Mouse (Mus musculus) left cerebral cortex, adult 2 months (tissue): ENCODE measurements around the gene Thsd7a. TPM values are rescaled to one million over a fixed set of nuclear protein-coding genes. Genes with fewer than 3 reads are reported as not detected.

Experiments used
- DNase-seq, 2 experiments: peaks; one replicate each; pipeline ENCODE4 v3.0.0; 2021 to 2022; ENCODE audit warnings: low spot score in 2 of 2, mixed read lengths in 1 of 2; ENCODE audit errors: extremely low spot score in 1 of 2
- H3K27ac ChIP-seq: fragments of 200-600 bp; 2 replicates; pipeline ENCODE4 v1.8.1; 2022
- H3K4me3 ChIP-seq: fragments of 200-600 bp; 2 replicates; pipeline ENCODE4 v1.8.1; 2022
- CTCF ChIP-seq: fragments of 200-600 bp; IDR thresholded peaks from 2 replicates; pipeline ENCODE4 v1.8.1; 2022; ENCODE audit warnings: antibody characterized with exemption, mild to moderate bottlenecking, moderate library complexity
- intact Hi-C: fragments of 180-260 bp; cut with DNase I; formaldehyde crosslinking; loops from one replicate; pipeline ENCODE4 v1.15.1; 2025
- total RNA-seq, 2 experiments: library from RNA; stranded (reverse); gene quantifications; 2 replicates each; pipeline ENCODE4 v1.2.3; 2021

Gene Thsd7a
- total RNA-seq, 2 experiments from 2014 or later, result 36.7 to 41.9 TPM

DNA sequence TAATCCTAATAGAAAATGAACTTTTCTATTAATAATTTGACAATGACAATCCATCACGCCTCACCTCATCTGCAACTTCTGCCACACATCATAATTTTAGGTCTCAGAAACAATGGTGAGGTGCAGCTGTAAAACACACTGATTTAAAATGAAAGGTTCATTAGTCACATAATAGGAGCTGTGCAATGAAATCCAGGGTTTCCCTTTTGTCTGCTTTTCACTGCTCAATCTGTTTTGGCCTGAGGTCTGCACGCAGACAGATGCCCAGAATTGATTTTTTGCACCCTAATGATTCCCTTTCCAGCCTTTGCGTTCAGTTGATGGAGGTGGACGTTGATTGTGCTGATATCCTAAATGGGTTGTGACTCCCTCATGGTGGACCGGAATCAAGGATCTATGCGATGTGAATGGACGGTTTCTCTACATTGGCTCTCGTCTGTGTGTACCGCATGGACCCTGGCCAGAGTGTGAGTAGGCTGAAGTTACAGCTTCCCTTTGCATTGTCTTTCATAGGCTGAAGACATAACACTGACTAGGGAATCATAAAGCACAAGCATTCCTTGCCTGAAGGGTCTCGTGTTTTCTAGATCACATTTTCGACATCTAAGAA lies 120.5 kb downstream of the Thsd7a start:
- no peak for TF ChIP-seq CTCF
- intact Hi-C loops, result no loop called here
- Histone ChIP-seq H3K27ac (no peak overlapping the region), H3K4me3 (no peak overlapping the region)
- no peak for DNase-seq

DNA sequence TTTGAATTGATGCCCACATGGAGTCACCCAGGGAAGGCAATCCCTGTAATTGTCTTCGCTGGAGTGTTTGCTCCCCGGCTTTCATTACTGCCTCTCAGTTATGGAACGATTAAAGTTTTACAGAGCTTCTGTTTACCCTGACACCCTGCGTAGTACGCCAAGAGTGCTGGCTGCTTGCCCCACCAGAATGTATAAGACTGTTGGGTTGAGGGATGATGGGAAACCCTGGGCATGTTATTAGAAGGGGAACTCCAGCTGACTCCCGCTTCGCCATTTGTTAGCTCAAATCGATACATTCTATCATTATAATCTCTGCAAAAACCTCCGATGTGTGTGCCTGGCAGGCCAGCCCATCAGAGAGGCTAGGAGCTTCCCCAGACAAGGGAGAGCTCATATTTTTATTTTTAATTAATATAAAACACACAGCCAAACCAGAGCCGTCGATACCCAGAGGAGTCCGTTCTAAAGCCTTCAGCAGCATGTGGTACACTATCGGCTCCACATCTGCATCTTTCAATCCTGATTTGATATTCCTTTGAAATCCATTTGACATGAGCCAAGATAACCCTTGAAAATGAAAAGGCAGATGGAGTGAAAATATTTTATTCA lies 142.5 kb downstream of the Thsd7a start:
- no peak overlapping the region for H3K4me3 ChIP-seq
- intact Hi-C loops, result no loop called here
- no peak overlapping the region for H3K27ac ChIP-seq
- no peak for TF ChIP-seq CTCF
- no peak for DNase-seq

DNA sequence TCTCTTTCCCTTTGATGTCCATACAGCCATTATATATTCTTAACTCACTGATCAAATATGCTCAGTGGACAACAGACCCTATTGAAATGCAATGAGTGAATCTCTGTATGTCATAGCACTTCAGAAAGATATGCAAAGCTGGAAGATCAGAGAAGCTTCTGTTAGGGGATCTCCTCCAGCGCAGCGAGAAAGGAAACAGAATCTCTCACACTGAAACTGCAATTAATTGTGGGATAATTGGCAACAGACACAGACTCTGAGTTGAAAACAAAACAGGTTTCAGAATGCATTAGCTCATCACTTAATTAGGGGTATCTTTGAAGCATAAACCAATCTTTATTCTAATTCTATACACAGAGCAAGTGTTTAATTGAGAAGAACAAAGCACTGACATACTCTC lies 146.3 kb downstream of the Thsd7a start:
- Histone ChIP-seq H3K4me3 (no peak overlapping the region), H3K27ac (no peak overlapping the region)
- intact Hi-C loops, result loop anchor here (5.0 kb wide), 1 partner anchor 86 kb away; no protein-coding TSS in a partner anchor
- TF ChIP-seq CTCF, result no peak
- no peak for DNase-seq

DNA sequence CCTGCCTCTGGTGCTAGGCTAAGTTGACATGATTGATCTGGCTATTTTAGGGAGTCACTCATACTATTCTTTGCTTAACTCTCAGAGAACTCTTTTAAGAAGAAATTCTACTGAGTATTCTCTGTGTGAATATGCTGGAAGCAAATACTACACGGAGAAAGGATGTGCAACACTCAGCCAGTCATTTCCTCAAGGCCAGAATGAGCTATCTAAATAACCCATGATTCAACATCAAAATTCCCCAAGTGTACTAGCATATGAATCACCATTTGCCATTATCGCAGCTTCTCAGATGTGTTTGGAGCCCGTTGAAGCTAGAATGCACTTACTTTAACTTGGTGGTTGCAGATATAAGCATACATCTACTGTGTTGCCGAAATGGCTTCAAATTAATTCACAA lies 147.0 kb downstream of the Thsd7a start:
- no peak overlapping the region for H3K27ac ChIP-seq
- H3K4me3 ChIP-seq, result no peak overlapping the region
- no peak for TF ChIP-seq CTCF
- no peak for DNase-seq
- intact Hi-C loops, result loop anchor here (5.0 kb wide), 1 partner anchor 85 kb away; no protein-coding TSS in a partner anchor

DNA sequence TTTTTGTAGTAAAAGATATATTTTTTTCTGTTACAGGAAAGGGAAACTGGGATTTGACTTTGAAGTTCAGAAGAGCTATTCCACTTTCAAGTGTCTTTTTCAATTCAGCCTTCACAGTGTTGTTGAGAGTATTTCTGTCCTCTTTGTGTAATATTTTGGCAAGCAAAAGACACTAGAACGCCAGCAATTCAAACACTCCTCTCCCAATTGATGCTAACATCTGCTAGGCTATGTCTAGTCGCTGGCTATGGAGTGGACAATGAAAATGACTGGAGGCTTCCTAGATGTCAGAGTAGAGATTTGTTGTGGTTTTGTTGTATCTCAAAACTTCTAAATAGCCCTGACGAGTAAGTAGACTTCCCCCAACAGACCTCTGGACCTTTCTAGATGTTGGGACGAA lies 164.8 kb downstream of the Thsd7a start:
- no peak for TF ChIP-seq CTCF
- intact Hi-C loops, result loop anchor here (1.0 kb wide), 1 partner anchor 46 kb away; no protein-coding TSS in a partner anchor
- H3K27ac ChIP-seq, result no peak overlapping the region
- no peak overlapping the region for H3K4me3 ChIP-seq
- DNase-seq, result no peak

DNA sequence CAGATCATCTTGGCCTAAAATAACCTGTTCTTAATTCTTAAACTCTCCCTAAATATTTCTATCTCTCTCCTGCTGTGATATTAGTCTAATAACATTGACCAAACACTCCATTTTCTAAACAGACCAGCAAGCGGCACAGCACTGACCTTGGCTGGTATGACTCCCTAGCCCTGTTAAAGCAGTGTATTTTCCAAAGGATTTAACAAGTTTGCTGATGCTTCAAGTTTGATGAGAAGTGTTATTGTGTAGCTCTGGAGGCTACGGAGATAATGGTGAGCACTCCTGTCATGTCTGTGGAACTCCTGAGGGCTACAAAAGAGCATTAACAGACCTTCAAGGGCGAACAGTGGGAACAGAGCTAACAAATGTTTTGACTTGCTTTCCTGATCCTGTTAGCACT lies 168.1 kb downstream of the Thsd7a start:
- intact Hi-C loops, result no loop called here

DNA sequence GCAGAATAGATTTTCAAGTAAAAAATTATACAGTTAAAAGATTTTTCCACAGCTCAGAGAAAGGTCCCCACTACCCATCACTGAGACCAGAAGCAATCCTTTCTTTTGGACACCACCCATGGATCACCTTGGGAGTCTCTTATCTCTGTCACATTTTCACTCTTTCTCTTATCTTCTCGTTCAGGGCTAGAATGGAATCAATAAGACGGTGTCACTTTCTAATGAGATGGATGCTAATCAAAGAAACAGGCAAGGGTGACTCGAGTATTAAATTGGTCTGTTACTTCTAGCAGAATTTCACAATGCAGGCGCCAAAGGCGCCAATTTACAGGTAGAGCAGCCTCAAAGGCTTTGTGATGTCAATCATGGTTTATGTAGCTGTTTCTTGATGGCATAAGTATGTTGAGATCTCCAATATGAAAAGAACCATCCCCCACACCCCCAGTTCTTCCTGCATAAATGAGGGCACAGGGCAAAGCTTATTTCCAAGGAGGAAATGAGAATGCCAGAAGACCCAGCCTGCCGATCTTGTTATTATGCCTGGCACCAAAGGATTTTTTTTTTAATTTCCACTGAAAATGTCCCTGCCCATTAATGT lies 173.5 kb downstream of the Thsd7a start:
- no peak for TF ChIP-seq CTCF
- Histone ChIP-seq H3K27ac (no peak overlapping the region), H3K4me3 (no peak overlapping the region)
- no peak for DNase-seq
- intact Hi-C loops, result no loop called here

More for the DNA sequence above, 168.1 kb downstream of the Thsd7a start:
- H3K4me3 ChIP-seq, result no peak overlapping the region
- no peak for TF ChIP-seq CTCF
- no peak overlapping the region for H3K27ac ChIP-seq
- no peak for DNase-seq

DNA sequence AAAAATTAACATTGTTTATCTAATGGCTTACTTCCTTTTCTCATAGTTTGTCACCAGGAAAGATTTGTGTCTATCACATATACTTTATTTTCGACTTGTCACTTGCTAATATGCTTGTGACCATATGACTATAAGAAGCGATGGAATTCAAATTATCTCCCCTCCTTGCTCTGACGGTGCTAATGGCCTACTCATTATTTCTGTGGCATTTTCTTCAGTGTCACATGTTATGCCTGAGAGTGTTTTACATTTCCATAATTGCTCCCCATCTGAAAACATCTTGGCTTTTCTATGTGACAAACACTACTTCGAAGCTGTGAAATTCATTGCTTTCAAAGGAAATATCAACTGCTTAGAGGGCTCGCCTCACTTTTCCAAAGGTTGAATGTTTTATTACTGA lies 177.0 kb downstream of the Thsd7a start:
- DNase-seq, result no peak
- TF ChIP-seq CTCF, result no peak
- Histone ChIP-seq H3K4me3 (no peak overlapping the region), H3K27ac (no peak overlapping the region)
- intact Hi-C loops, result no loop called here

DNA sequence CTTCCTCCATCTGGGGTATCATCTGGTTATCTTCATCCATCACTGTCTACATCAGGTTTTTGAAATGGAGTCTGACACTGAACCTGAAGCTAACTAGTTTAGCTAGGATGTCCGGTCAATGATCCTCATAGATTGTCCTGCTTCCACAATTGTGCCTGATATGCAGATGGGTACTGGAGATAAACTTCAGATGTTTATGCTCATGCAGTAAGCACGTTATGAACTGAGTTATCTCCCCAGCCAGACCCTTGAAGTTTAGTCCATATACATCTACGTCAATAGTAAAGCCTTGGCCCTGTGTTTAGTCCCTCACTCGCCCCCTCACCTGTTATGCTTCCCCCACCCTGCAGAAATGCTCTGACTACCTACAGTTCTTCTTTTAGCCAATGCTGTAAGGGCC lies 184.1 kb downstream of the Thsd7a start:
- Histone ChIP-seq H3K4me3 (no peak overlapping the region), H3K27ac (no peak overlapping the region)
- no peak for DNase-seq
- no peak for TF ChIP-seq CTCF
- intact Hi-C loops, result no loop called here

DNA sequence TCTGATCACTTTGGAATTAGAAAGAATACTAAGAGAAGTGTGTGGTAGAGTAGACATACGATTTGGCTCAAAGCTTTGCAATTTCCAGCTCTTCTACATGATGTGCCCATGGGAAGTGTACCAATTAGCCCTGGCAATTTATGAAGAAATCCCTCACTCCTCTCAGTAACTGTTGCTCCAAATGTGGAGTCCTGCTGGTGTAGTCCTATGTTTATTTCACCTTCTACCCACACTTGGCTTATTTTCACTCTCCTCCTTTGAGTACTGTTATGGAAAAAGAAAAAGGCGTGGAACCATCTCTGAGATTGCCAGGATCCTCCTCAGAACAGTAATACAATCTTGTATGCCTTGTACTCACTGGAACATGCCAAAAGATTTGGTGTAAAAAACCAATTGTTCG lies 186.9 kb downstream of the Thsd7a start:
- no peak for TF ChIP-seq CTCF
- intact Hi-C loops, result no loop called here
- DNase-seq, result no peak
- Histone ChIP-seq H3K27ac (no peak overlapping the region), H3K4me3 (no peak overlapping the region)

DNA sequence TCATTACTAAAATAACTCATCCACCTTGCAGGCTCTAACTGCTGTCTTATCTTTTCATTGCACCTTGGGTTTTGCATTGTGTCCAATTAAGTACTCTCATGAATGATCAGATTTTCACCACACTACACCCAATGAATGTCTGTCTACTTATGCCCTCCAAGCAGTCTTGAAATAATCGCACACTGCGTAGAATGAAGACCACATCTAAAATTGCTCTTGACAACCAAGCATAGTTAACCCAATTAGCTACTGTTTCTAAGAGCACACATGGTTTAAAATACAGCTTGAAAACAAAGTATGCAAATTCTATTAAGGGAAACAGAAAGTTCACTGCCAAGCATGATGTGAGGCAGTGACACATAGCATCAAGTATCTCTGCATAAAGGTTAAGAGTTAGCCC lies 188.7 kb downstream of the Thsd7a start:
- intact Hi-C loops, result no loop called here
- DNase-seq, result no peak
- Histone ChIP-seq H3K27ac (no peak overlapping the region), H3K4me3 (no peak overlapping the region)
- TF ChIP-seq CTCF, result no peak
